Mouse (Mus musculus) Patski (cell line): ENCODE measurements around the gene Epha7. TPM values are rescaled to one million over a fixed set of nuclear protein-coding genes. Genes with fewer than 3 reads are reported as not detected.

Experiments used
- ATAC-seq: fragments of 100-300 bp; one replicate; pipeline ENCODE4 v1.8.0; 2021
- CTCF ChIA-PET: fragments of 350-600 bp; sonication (Branson Sonifier 250); formaldehyde crosslinking; loops from one replicate; lab custom pipeline; 2022; ENCODE audit warnings: inconsistent platforms; lab: Charles Lee
- POLR2A ChIA-PET: fragments of 350-600 bp; sonication (Branson Sonifier 250); formaldehyde crosslinking; loops from one replicate; lab custom pipeline; 2022; ENCODE audit warnings: antibody characterized with exemption, inconsistent platforms; lab: Charles Lee
- DNase-seq: peaks from one replicate; pipeline ENCODE4 v3.0.0-alpha.2; 2011; ENCODE audit warnings: low read depth, low spot score
- H3K27me3 ChIP-seq: fragments of 371-371 bp; one replicate; pipeline ENCODE4 v1.5.1; 2021
- CTCF ChIP-seq: fragments of 100-300 bp; IDR thresholded peaks from one replicate; pipeline ENCODE4 v1.5.1; 2021
- in situ Hi-C: fragments of 300-500 bp; cut with MboI; formaldehyde crosslinking; loops from 3 replicates; pipeline ENCODE4 v1.11.1; 2018; ENCODE audit warnings: low pct_unique_long_range_greater_than_20kb, mixed read lengths
- polyA plus RNA-seq: library from polyadenylated mRNA; unstranded; gene quantifications from one replicate; pipeline ENCODE4 v1.2.3, GENCODE M21; 2021

Epha7 gene
- polyA plus RNA-seq, 1 experiment from 2014 or later: 1.3 TPM

DNA sequence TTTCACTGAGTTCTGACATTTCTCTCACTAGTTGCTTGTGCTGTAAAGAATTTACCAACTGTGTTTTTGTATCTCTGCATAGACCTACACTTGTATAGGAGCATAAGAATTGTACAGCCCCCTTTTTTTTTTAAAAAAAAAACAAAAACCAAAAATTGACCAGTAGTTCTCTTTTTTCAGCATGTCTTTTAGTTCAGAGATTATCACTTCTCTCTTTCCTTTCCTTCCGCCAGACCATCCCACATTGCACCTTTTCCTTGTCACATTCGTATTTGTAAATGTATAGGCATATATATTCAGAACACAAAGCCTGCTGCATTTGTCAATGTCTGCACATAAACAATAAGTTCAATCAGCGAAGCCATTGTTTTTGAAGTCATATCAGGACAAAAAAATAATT is 24.7 kb downstream of the Epha7 start:
- DNase-seq: no peak

GRCm38 (mm10) chr4:28846311-28846710 is 33.4 kb downstream of the Epha7 start:
- DNase-seq (no peak), ATAC-seq (no peak)
- TF ChIP-seq CTCF: no peak
- no peaks in the 10 kb centered on the region for H3K27me3 ChIP-seq
- CTCF ChIA-PET: no interaction called here
- POLR2A ChIA-PET: no interaction called here
- in situ Hi-C loops: no loop called here

More for the DNA sequence above, 24.7 kb downstream of the Epha7 start:
- H3K27me3 ChIP-seq: no peaks in the 10 kb centered on the region
- in situ Hi-C loops: no loop called here
- ChIA-PET CTCF (no interaction called here), POLR2A (interaction anchor here (0.5 kb wide), 1 partner anchor 198 kb away, joined by 4 read pairs; no protein-coding TSS in a partner anchor)
- TF ChIP-seq CTCF: no peak
- no peak for ATAC-seq

DNA sequence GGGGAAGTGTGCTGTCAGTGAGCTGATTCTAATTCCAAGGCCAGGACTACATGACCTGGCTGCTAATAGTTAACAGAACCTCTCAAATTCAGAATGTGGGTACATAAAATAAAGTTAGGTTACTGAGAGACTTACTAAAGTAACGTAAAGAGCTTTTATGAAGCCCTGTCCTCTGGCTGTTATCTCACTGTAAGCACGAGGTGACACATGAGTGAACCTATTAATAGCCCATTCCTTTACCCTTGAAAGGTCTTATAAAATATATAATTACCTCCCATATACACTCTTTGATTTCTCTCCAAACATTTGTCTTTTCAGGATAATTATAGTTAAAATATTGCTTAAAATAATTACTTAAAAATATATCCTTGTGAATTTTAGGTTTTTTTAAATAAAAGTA is 37.5 kb downstream of the Epha7 start:
- H3K27me3 ChIP-seq: no peaks in the 10 kb centered on the region
- DNase-seq (no peak), ATAC-seq (no peak)
- in situ Hi-C loops: no loop called here
- CTCF ChIA-PET: no interaction called here
- POLR2A ChIA-PET: no interaction called here
- TF ChIP-seq CTCF: no peak

DNA sequence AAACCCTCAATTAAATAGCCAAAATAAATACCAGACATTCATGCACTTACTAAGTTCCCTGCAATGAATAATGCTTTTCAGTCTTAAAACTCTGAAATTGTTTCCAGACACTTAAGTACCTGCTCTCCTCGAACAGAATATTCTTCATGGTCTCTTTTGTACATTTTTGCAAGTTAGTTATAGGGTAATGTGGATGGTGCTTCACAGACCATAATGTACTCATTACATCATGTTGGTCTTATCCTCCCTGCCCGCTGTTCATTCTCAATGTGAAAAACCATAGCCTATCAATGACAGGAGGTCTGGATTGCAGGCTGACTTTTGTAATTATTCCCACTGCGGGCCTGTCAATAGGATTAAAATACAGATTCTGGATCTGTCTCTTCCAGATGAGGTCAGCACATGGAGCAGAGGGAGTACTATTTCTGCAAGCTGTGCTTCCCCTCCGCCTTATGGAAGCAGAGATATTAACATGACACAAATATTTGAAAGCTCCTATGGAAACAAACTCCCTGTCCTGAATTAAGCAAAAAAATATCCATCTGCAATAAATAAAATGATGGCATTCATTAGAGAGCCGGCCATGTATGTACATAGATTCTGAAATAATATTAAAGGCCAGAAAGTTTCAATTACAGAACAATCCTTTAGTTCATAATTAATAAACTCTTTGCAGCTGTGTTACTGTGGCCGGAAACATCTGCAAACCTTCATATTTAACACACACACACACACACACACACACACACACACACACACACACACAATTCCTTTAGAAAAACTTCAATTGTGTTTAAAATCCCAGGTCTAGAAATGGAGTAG is 50.1 kb downstream of the Epha7 start:
- POLR2A ChIA-PET: no interaction called here
- DNase-seq (no peak), ATAC-seq (no peak)
- in situ Hi-C loops: no loop called here
- TF ChIP-seq CTCF: no peak
- CTCF ChIA-PET: no interaction called here
- H3K27me3 ChIP-seq: no peaks in the 10 kb centered on the region

DNA sequence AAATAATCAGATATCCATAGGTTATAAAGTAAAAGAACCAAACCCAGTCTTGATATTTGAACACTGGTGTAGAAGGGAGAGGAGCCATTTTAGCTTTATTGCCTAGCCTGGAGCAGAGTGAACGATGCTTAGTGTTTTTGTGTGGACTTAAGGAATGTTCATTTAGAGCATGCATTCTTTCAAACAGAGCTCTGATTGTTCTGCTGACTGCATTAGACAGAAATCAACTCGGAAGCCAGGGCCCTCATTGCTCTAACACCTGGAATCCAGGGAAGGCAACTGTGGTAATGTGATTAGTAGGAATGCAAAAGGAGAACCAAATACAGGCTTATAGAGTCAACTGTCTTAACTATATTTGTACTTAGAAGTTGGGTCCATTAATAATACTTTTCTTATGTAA is 53.5 kb downstream of the Epha7 start:
- ATAC-seq: no peak
- no peak for DNase-seq
- TF ChIP-seq CTCF: no peak
- no peaks in the 10 kb centered on the region for H3K27me3 ChIP-seq
- in situ Hi-C loops: no loop called here
- ChIA-PET POLR2A (no interaction called here), CTCF (no interaction called here)

- in situ Hi-C loops: no loop called here
- POLR2A ChIA-PET: no interaction called here
- ATAC-seq: no peak
These were observed 58.7 kb downstream of the Epha7 start for GRCm38 (mm10) chr4:28871615-28872014.

GRCm38 (mm10) chr4:28881271-28882044 is 68.5 kb downstream of the Epha7 start:
- no peak for DNase-seq
- POLR2A ChIA-PET: no interaction called here
- TF ChIP-seq CTCF: no peak
- H3K27me3 ChIP-seq: no peaks in the 10 kb centered on the region
- CTCF ChIA-PET: no interaction called here
- no peak for ATAC-seq
- in situ Hi-C loops: loop anchor here (25.0 kb wide), 1 partner anchor 94 kb away; no protein-coding TSS in a partner anchor

More at GRCm38 (mm10) chr4:28871615-28872014, 58.7 kb downstream of the Epha7 start:
- no peak for DNase-seq
- CTCF ChIA-PET: interaction anchor here (0.6 kb wide), 1 partner anchor 208 kb away, joined by 3 read pairs; no protein-coding TSS in a partner anchor
- no peaks in the 10 kb centered on the region for H3K27me3 ChIP-seq
- no peak for TF ChIP-seq CTCF

- H3K27me3 ChIP-seq: no peaks in the 10 kb centered on the region
- POLR2A ChIA-PET: no interaction called here
- DNase-seq (no peak), ATAC-seq (no peak)
- in situ Hi-C loops: loop anchor here (25.0 kb wide), 1 partner anchor 102 kb away; no protein-coding TSS in a partner anchor
- no peak for TF ChIP-seq CTCF
- CTCF ChIA-PET: no interaction called here
These were observed 76.7 kb downstream of the Epha7 start for GRCm38 (mm10) chr4:28889630-28890029.

- no peaks in the 10 kb centered on the region for H3K27me3 ChIP-seq
- no peak for TF ChIP-seq CTCF
- in situ Hi-C loops: loop anchor here (25.0 kb wide), 1 partner anchor 103 kb away; no protein-coding TSS in a partner anchor
- CTCF ChIA-PET: no interaction called here
- DNase-seq: no peak
- POLR2A ChIA-PET: no interaction called here
- ATAC-seq: no peak
These were observed 77.2 kb downstream of the Epha7 start for GRCm38 (mm10) chr4:28890102-28890501.

- in situ Hi-C loops: loop anchor here (25.0 kb wide), 1 partner anchor 108 kb away; no protein-coding TSS in a partner anchor
- no peak for TF ChIP-seq CTCF
- ATAC-seq (no peak), DNase-seq (no peak)
- H3K27me3 ChIP-seq: no peaks in the 10 kb centered on the region
- POLR2A ChIA-PET: no interaction called here
- CTCF ChIA-PET: no interaction called here
These were observed 82.5 kb downstream of the Epha7 start for GRCm38 (mm10) chr4:28895480-28895879.
